Mouse (Mus musculus) lung, postnatal 14 days (tissue): Measurements from ENCODE around the gene Zdhhc22.

Experiments
- DNase-seq: peaks from one replicate; pipeline ENCODE4 v3.0.0; 2021

The Zdhhc22 gene

GRCm38 (mm10) chr12:86989890-86990754 is at the start of gene Zdhhc22:
Zdhhc22 (minus strand) TSS chr12:86990430.
- DNase-seq, result peak; percentile 40

GRCm38 (mm10) chr12:87036631-87037030 is 46.4 kb upstream of the Zdhhc22 start:
- DNase-seq, result no peak

GRCm38 (mm10) chr12:87031163-87031763 is 41.0 kb upstream of the Zdhhc22 start:
- no peak for DNase-seq

DNA sequence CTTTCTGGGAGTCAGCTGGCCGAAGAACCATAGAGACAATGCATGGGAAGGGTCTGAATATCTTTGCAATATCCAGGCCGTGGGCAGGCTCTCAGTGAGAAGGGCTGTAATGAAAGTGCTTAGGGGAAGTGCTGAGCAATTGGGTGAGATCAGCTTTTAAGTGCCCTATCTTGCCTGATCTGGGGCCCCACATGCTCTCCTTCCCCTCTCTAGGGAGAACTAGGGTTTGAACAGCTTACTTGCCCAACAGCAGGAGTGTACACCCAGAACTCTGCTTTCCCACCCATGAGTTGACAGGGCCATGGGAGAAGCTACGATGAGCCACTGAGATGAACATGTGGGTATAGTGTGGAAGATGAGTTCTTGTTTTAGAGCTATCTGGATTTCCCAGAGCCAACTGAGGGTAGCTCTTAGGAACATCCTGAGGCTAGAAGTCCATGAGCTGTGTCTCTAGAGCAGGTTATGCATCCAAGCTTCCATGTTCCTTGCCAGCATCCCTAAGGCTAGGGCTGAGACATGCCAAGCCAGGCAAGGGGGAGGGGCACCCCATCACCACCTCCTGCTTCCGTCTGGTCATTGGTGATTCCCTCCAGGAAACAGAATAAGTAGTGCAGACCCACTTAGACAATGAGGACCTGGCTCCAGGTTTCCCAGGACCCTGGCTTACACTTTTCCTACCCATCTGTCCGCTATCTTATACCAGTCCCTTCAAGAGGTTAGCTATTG is 39.2 kb upstream of the Zdhhc22 start:
- no peak for DNase-seq

GRCm38 (mm10) chr12:87028068-87028467 is 37.8 kb upstream of the Zdhhc22 start:
- no peak for DNase-seq

- no peak for DNase-seq
Measured at GRCm38 (mm10) chr12:87027391-87027790, 37.2 kb upstream of the Zdhhc22 start.

DNA sequence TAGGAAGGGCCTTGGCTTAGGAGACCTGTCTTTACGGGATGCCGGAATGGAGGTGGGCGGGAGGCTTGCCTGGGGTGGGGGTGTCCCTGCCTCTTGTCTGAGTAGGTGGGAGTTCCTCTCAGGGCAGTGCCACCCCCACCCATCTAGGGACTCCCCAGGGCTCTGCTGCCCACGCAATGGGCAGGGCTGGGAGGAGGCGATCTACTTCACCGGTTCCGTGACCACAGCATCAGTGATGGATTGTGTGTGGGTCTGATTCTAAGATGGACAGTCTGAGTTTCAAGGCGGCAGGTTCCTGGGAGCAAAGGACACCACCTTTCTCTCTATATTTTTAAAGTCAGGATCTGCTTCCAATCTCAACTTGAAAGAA is 36.6 kb upstream of the Zdhhc22 start:
- DNase-seq, result no peak

GRCm38 (mm10) chr12:87026109-87026870 is 36.1 kb upstream of the Zdhhc22 start:
- no peak for DNase-seq

DNA sequence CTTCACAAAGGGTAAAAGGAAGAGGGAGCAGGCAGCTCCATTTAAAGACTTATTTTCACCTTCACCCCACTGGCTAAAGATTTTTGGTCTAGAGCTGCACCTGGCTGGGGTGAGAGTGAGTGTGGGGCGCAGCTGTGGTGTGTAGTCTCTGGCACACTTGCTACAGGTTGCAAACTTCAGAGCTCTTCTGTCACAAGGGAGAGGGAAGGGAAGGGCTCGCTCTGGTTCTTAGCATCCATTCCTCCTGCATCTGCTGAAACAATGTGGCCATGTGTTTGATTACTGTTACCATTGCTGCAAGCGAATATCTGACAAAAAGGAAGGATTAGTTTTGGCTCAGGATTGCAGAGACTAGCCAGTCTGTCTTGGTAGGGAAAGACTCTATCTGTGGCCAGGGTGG is 33.2 kb upstream of the Zdhhc22 start:
- DNase-seq, result no peak

GRCm38 (mm10) chr12:87022006-87022405 is 31.8 kb upstream of the Zdhhc22 start:
- no peak for DNase-seq

DNA sequence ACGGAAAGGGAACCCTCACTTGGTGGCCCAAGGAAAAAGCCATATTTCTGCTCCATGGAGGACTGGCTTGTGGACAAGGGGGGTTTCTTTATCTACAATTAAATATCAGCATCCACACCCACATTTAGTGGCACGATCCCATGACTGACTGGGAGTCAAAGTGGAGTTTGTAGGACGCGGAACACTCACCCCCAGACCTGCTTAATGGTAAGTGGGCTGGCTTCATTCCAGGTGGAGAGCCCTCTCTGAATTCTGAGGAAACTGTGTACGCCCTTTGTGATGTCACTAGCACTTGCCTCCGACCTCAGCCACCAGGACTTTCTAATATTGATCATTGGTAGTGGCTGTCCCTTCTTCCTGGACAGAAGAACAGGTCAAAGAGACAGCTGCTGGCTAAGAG is 30.8 kb upstream of the Zdhhc22 start, which contains the start of gene Tmem63c:
TSS of gene Tmem63c (plus strand) at position 301 of the 400 bp plus-strand sequence.
- DNase-seq, result no peak

DNA sequence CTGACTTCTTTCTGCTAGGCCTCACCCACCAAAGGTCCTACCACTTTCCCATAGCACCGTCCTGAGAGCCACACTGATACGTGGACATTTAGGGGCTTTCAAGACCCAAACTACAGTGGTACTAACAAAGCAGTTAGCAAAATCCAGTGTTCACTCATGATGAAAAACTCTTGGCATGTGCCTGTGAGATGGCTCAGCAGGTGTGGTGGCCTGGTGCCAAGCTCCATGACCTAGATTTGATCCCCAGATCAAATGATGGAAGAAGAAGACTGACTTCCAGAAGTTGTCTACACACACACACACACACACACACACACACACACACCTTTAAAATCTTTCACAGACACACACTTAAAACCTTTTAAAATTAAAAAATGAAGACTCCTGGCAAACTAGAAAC is 28.5 kb upstream of the Zdhhc22 start:
- DNase-seq, result no peak

GRCm38 (mm10) chr12:87017041-87017440 is 26.8 kb upstream of the Zdhhc22 start:
- DNase-seq, result no peak

GRCm38 (mm10) chr12:87004596-87004995 is 14.4 kb upstream of the Zdhhc22 start:
- no peak for DNase-seq

- DNase-seq, result no peak
Measured at GRCm38 (mm10) chr12:87003606-87004005, 13.4 kb upstream of the Zdhhc22 start.

DNA sequence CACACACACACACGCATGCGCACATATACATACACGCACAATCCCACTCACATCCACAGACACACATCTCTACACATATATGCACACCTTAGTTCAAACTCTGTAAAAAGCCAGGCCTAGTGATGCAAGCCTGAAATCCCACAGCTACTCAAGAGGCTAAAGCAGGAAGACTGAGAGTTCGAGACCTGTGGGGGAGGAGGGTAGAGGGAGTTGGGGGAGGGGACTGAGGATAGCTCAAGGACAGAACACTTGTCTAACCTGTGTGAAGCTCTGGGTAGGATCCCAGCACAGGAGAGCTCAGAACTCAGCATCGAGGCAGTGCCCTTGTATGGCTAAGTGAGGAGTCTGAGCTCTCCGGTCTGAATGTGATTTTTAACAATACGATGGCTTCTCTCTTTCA is 12.6 kb upstream of the Zdhhc22 start:
- no peak for DNase-seq

GRCm38 (mm10) chr12:87002209-87002608 is 12.0 kb upstream of the Zdhhc22 start:
- no peak for DNase-seq

- no peak for DNase-seq
Measured at GRCm38 (mm10) chr12:87000840-87001176, 10.6 kb upstream of the Zdhhc22 start.

DNA sequence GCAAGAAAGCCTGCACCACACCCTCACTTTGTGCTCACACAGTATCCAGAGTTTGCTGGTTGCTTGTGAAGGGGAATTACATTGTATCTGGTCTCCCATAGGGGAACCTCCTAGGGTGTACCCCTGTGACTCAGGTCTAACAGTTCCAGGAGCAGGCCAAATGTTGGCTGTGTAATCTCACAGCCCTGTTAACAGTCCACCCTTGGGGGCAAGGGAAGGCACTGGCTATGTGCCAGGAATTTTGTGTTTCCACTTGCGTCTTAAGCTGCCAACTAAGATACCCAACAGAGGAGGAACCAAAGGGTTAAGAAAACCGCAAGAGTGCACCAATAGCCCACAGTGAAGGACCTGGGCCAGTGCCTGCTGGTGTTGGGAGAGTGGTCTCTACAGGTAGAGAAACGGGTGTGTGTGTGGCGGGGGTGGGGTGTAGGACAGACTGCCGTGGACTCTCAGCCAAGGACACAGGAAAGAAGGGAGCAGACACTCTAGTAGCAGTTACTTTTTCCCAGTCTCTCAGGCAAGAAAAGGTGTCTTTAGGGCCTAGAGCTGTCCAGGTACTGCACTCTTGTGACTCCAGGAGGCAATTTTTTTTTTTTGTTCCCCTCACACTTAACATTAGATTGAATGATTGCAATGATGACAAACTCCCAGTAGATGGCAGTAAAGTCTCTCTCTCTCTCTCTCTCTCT is 10.1 kb upstream of the Zdhhc22 start:
- DNase-seq, result no peak

DNA sequence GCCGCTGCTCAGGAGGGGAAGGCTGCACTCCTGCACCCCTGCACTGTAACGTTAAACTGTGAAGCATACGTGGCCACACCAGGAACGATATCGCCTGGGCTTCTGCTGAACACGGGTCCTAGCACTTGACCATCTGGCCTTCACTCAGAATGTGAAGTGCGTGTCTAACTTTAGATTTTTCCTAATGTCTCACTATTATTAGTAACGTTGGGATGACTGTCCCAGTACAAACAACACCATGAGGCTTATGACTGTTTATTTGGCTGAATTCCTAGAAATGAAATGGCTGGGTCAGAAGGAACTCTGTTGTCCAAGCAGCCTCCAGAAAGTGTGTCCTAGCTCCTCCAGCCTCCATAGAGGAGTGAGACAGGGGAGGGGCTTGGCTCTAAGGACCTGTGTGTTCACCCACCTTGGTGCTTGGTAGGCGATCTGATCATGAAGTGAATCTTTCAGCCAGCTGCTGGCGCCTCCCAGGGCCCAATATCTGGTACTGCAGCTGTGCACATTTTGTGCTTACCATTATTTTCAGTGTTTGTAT is 9.1 kb upstream of the Zdhhc22 start:
- peak; percentile 17 for DNase-seq

GRCm38 (mm10) chr12:86998699-86999098 is 8.5 kb upstream of the Zdhhc22 start:
- DNase-seq, result no peak

DNA sequence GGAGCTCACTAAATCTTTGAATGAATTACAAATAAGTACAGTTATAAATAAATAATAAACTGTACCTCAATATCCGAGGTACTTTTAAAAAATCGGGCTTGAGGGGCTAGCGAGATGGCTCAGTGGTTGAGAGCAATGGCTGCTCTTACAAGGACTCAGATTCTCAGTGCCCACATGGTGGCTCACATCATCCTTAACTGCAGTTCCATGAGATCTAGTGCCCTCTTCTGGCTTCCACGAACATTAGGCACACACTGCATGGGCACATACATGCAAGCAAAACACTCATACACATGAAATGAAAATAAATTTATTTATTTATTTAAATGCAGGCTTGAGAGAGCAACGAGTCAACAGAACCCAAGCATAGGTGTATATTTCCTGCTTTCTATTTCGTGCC is 5.7 kb upstream of the Zdhhc22 start:
- no peak for DNase-seq
